Mouse (Mus musculus) neural tube, embryonic 11.5 days (tissue): ENCODE results near the gene Vmn1r74. TPM values are rescaled to one million over a fixed set of nuclear protein-coding genes. Genes with fewer than 3 reads are reported as not detected.
"Not testable (repeated sequence)": the region's sequence is repeated elsewhere in the genome, so short reads cannot be mapped to it uniquely, and the experiment has no call there.

Source experiments
- ATAC-seq: fragments of 200-750 bp; cut with Nextera tagmentation; 2 replicates; pipeline ENCODE4 v1.8.0; 2017; ENCODE audit warnings: moderate number of reproducible peaks, mild to moderate bottlenecking, moderate TSS enrichment, moderate library complexity; ENCODE audit not compliant: insufficient read depth, low FRiP score, low TSS enrichment
- DNase-seq: peaks from one replicate; pipeline ENCODE4 v3.0.0-alpha.2; 2015; ENCODE audit warnings: low spot score
- H3K27ac ChIP-seq: fragments of 300-500 bp; sonication (generic); 2 replicates; pipeline ENCODE4 v1.5.1; 2014; ENCODE audit warnings: low read depth, mild to moderate bottlenecking, low read length
- H3K27me3 ChIP-seq: fragments of 300-500 bp; sonication (generic); 2 replicates; pipeline ENCODE4 v1.6.1; 2014; ENCODE audit warnings: mild to moderate bottlenecking, low read length, mixed read lengths; ENCODE audit not compliant: control insufficient read depth, insufficient read depth
- H3K36me3 ChIP-seq: fragments of 300-500 bp; sonication (generic); 2 replicates; pipeline ENCODE4 v1.6.1; 2014; ENCODE audit warnings: mild to moderate bottlenecking, low read length, moderate library complexity, mixed read lengths; ENCODE audit not compliant: control insufficient read depth, insufficient read depth
- H3K4me1 ChIP-seq: fragments of 300-500 bp; sonication (generic); 2 replicates; pipeline ENCODE4 v1.6.1; 2014; ENCODE audit warnings: low read length, mixed read lengths; ENCODE audit not compliant: control insufficient read depth, insufficient read depth
- H3K4me2 ChIP-seq: fragments of 300-500 bp; sonication (generic); 2 replicates; pipeline ENCODE4 v1.6.1; 2014; ENCODE audit warnings: low read depth, mild to moderate bottlenecking, moderate library complexity
- H3K4me3 ChIP-seq: fragments of 300-500 bp; sonication (generic); 2 replicates; pipeline ENCODE4 v1.5.1; 2014; ENCODE audit warnings: low read depth, low read length
- H3K9ac ChIP-seq: fragments of 300-500 bp; sonication (generic); 2 replicates; pipeline ENCODE4 v1.6.1; 2014; ENCODE audit warnings: mild to moderate bottlenecking, low read length
- H3K9me3 ChIP-seq: fragments of 300-500 bp; sonication (generic); 2 replicates; pipeline ENCODE4 v1.6.1; 2016; ENCODE audit warnings: low read length; ENCODE audit not compliant: control insufficient read depth
- WGBS: fragments of 180-500 bp; shearing (Covaris S2); extraction: QIAGEN DNeasy Blood & Tissue Kit; methylation state at CpG from one replicate; pipeline ENCODE4 v1.1.7; 2014; 5-methylcytosine and 5-hydroxymethylcytosine counted together
- polyA plus RNA-seq: library from polyadenylated mRNA; unstranded; fragments of >200 nt; fragmentation: Nextera tagmentation; extraction: Ambion mirVana; gene quantifications from 2 replicates; pipeline ENCODE4 v1.2.1, GENCODE M21; 2014

The Vmn1r74 gene
- not detected in 2 replicates for polyA plus RNA-seq

DNA sequence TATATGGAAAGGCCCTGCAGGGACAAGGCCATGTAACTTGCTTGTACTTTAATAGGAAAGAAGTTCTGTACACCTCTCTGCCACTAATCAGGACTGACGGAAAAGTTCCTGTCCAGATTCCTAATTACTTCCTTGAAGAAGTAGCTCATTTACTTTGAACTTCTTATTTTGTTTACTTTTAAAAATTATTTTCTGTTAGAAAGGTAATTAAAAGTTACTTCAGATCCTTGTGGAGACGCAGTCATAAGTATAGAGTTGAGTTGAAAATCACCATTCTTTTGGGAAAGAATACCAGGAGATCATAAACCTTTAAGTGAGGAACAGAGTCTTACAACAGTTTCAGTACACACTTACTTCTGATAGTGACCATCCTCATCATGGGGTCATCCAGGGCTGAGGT is at the start of gene Vmn1r74:
TSS of gene Vmn1r74 (plus strand) at position 301 of the 400 bp plus-strand sequence.
- 80% methylated on average over 2 of the region's 2 CpGs for WGBS
- Histone ChIP-seq H3K4me1 (no peaks in the 10 kb centered on the region), H3K27ac (no peak within 1 kb of the TSS), H3K36me3 (no peaks in the 10 kb centered on the region), H3K27me3 (no peaks in the 10 kb centered on the region), H3K4me3 (no peak within 1 kb of the TSS), H3K4me2 (no peak within 1 kb of the TSS), H3K9me3 (peaks cover 4% of the 10 kb centered on the region; the same call in 1 of the 2 replicates), H3K9ac (no peak within 1 kb of the TSS)
- no peak for ATAC-seq
- DNase-seq: no peak

DNA sequence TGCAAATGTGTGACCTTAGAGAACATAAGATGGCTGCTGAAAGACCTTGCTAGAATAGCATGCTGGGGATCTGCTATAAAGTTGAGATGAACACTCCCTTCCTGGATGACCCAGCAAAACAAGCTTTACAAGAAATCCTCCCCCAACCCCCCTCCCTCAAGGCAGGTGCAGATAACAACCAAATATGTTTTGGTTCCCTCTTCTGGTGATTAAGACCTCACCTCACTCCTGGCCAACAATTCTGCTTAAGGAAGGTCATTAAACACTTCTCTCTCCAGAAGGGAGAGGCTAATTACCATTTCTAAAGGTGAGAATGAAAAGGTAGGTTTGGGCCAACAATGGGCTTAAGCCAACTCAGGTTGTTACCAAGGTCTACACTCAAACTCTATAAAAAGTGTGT is 20.0 kb upstream of the Vmn1r74 start:
- no peak overlapping the region for H3K4me3 ChIP-seq
- no peak overlapping the region for H3K9ac ChIP-seq
- H3K36me3 ChIP-seq: no peaks in the 10 kb centered on the region
- no peak overlapping the region for H3K4me2 ChIP-seq
- no peak overlapping the region for H3K27ac ChIP-seq
- no peaks in the 10 kb centered on the region for H3K27me3 ChIP-seq
- no peak for ATAC-seq
- peaks cover 8% of the 10 kb centered on the region; the same call in 1 of the 2 replicates for H3K9me3 ChIP-seq
- no peak for DNase-seq
- no peaks in the 10 kb centered on the region for H3K4me1 ChIP-seq

DNA sequence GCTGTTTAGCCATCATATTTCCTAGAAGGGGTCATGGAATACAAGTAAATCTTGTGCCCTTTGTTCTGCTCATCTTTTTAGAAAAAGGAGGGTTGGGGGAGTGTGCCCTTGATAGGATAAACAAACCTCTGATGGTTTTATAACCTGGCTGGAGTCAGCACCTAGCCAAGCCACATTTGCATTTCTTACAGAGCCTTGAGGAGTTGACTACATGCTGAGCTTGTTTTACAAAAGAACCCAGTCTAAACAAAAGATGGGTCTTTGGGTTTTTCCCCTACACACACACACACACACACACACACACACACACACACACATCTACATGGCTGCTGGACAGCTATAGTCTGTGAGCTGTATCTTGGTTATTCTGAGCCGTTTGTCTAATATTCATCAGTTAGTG is 11.6 kb upstream of the Vmn1r74 start:
- H3K36me3 ChIP-seq: no peaks in the 10 kb centered on the region
- H3K4me1 ChIP-seq: no peaks in the 10 kb centered on the region
- no peak for DNase-seq
- ATAC-seq: no peak
- no peaks in the 10 kb centered on the region for H3K27me3 ChIP-seq
- H3K4me3 ChIP-seq: no peak overlapping the region
- no peak overlapping the region for H3K4me2 ChIP-seq
- 84% methylated on average over 1 of the region's 1 CpGs for WGBS
- H3K9ac ChIP-seq: no peak overlapping the region
- no peak overlapping the region for H3K27ac ChIP-seq
- peaks cover 12% of the 10 kb centered on the region; the same call in 1 of the 2 replicates for H3K9me3 ChIP-seq

DNA sequence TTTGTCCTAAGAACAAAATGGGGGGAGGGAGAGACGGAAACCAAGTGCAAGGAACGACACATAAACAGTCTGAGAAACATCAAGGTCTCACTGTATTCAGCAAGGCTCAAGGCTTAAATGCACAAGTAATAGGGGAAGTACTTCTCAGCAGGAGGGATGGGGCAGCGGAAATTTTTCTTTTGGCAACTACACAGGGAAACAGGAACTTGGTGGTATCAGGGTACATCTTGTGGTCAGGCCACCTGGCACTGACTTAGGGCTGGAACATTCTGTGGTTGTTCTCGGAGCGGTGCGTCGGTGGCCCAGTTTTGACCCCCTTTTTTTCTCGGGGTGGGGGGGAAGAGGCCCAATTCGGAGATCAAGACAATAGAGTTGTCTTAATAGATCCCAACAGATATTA is 10.5 kb upstream of the Vmn1r74 start:
- H3K36me3 ChIP-seq, H3K9me3 ChIP-seq, ATAC-seq, H3K27ac ChIP-seq, H3K4me3 ChIP-seq, H3K4me1 ChIP-seq, H3K9ac ChIP-seq, H3K4me2 ChIP-seq, DNase-seq, H3K27me3 ChIP-seq: not testable (repeated sequence)
- 91% methylated on average over 9 of the region's 9 CpGs for WGBS

DNA sequence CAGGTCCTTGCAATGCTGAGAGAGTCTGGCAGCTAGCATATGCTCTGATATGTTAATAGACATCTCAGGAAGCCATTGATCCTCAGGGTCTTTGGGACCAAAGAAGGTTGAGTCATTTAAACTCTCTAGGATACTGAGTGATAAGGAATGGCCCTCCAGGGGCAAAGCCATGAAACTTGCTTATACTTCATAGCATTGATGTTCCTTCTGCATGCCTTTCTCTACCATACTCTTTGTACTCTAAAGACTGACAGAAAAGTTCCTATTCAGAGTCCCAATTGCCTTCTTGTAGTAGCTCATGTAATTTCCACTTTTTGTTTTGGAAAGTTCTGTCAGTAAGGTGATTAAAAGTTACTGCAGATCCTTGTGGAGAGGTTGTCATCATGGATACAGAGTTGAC is 40.5 kb downstream of the Vmn1r74 start, which contains the start of gene Vmn1r75:
TSS of gene Vmn1r75 (plus strand) at position 301 of the 400 bp plus-strand sequence.
- ATAC-seq (no peak), DNase-seq (no peak)
- H3K4me1 ChIP-seq: no peaks in the 10 kb centered on the region
- no peak within 1 kb of the TSS for H3K27ac ChIP-seq
- no peak within 1 kb of the TSS for H3K4me3 ChIP-seq
- H3K9ac ChIP-seq: no peak within 1 kb of the TSS
- H3K27me3 ChIP-seq: no peaks in the 10 kb centered on the region
- H3K4me2 ChIP-seq: no peak within 1 kb of the TSS
- peaks cover 5% of the 10 kb centered on the region; the same call in 1 of the 2 replicates for H3K9me3 ChIP-seq
- H3K36me3 ChIP-seq: no peaks in the 10 kb centered on the region

Other genes starting within 250 kb of the Vmn1r74 start
- gene Zscan4-ps3, start 224.7 kb upstream of the Vmn1r74 start, polyA plus RNA-seq: not detected in 2 replicates
- gene Vmn1r72, start 153.8 kb upstream of the Vmn1r74 start, polyA plus RNA-seq: not detected in 2 replicates
- not detected in 2 replicates for gene Vmn1r73, start 103.7 kb upstream of the Vmn1r74 start, polyA plus RNA-seq
- gene Vmn1r75, start 40.6 kb downstream of the Vmn1r74 start, polyA plus RNA-seq: not detected in 2 replicates
- not detected in 2 replicates for gene Vmn1r76, start 104.2 kb downstream of the Vmn1r74 start, polyA plus RNA-seq
- not detected in 2 replicates for gene Vmn1r77, start 202.8 kb downstream of the Vmn1r74 start, polyA plus RNA-seq